Mouse (Mus musculus) CD4-positive naive resting alpha-beta T cell, adult 76 days (primary cell): ENCODE data around the gene Rnf38. TPM values are rescaled to one million over a fixed set of nuclear protein-coding genes. Genes with fewer than 3 reads are reported as not detected.

Source experiments
- total RNA-seq: library from RNA; stranded (reverse); gene quantifications from one replicate; pipeline ENCODE4 v1.2.4, GENCODE M21; 2023

Gene Rnf38
- total RNA-seq: 169 TPM

DNA sequence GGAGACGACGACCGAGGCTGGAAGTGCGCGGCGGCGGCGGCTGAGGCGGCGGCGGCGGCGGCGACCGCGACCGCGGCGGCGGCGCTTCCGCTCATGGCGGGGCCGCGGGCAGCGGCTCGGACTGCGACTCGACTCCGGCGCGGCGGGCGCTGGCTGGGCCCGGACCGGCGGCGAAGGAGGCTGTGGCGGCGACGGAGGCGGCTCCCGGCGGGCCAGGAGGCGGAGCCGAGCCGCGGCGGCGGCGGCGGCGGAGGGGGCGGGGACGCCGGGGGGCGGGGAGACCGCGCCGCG is at the start of gene Rnf38:
TSS of gene Rnf38 (minus strand) at position 77 of the 291 bp plus-strand sequence.

DNA sequence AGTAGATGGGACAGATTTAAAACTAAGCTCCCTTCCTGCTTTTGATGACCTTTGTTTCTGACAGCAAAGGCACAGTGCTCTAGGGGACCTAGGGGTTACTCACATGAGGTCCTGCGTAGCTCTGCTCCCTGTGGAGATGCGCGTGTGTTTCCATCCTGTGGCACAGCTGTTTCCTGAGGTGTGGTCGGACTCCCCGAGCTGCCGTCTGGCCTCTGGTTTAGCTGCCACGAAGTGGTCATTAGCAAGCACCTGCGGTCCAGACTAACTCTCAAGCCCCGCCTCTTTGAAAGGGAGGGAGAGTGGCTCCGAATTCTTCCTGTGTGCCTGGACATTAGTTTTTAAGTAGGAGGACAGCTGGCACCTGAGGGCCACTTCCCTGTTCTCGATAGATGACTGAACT is 149.6 kb downstream of the Rnf38 start, which contains the start of gene Gne:
TSS of gene Gne (minus strand) at position 233 of the 400 bp plus-strand sequence.

Other genes starting within 250 kb of the Rnf38 start
- gene Clta, start 229.3 kb downstream of the Rnf38 start, total RNA-seq: 136 TPM
- gene Gne, start 149.6 kb downstream of the Rnf38 start, total RNA-seq: 45.4 TPM
- 0.50 TPM for gene Melk, start 67.1 kb upstream of the Rnf38 start, total RNA-seq